Mouse (Mus musculus): ENCODE measurements at regions not wholly inside any gene's neighbourhood (a gene's known extent, or its start where the extent isn't known, plus 50 kb on each side); places are given as distances from the start of the nearest gene placed in this dataset.
"Not testable (repeated sequence)": the region's sequence is repeated elsewhere in the genome, so short reads cannot be mapped to it uniquely, and the experiment has no call there.

DNA sequence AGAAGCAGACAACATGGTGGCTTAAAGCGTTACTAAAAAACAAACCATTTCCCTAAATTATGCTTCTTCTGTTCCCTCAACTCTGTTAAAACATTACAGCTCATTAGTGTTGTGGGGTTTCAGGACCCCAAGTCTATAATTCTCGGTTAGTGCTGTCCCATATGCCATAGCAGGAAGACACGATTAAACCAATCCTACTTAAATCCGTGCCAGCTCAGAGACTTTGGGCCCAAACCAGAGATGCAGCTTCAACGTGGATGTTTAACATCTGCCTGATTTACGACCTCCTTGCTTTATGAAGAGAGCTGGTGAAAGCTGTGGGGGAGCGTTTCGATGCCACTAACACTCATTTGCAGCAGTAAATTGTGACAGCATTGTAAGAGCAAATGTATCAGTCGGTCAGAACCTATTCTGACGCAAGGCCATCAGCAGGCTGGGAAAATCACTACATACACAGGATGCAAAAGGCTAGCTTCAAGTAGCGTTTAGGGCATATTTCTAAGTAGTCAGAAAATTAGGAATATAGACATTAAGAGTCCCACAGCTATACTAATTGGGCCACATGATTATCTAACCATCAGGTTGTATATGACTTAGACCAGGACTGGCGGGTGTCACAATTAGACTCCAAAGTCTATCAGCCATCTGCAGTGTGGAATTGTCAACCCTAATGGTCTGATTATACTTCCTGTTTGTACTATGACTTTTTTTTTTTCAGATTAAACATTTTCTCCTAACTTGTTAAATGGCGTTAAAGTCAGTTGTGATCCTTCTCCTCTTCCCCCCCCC, 333.1 kb upstream of the Gm6657 start:
- Histone ChIP-seq H3K4me1 (peaks cover 26% of the 10 kb centered on the region), H3K9me3 (replicated peaks) (no peaks in the 10 kb centered on the region), H3K27me3 (ENCODE audit: low read depth, poor library complexity, severe bottlenecking) (peaks cover 11% of the 10 kb centered on the region; the same call in 1 of the 2 replicates), H3K27ac (no peak overlapping the region), H3K36me3 (no peaks in the 10 kb centered on the region), H3K4me3 (no peak overlapping the region)
- WGBS = 46% methylated on average over 13 of the region's 13 CpGs
- peak; percentile 39 for DNase-seq (ENCODE audit: low spot score)

DNA sequence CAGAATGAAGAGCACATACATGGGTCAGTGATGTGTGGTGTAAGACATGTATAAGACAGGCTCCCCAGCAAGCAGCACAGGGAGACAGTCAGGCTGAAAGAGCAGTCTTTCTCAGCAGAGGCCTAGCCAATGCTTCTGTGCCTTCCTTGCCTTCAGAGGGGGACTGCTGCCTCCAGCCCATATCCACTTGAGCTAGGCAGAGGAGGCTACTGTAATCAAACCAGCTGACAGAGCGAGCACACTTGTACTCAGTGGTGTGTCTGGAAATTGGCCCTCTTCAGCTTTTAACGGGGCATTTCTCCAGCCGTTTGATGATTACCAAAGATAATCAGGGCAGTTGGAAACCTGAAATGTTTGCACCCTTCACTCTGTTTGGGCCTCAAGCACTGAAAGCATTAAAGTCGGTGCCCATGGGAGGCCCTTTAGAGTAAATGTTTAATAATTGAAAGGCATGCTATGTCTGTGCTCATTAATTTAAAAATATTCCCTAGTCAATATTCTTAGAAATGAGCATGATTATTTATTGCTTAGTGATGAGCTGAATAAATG, 326.0 kb upstream of the Gm6657 start:
- Histone ChIP-seq H3K27ac (no peak overlapping the region), H3K4me3 (no peak overlapping the region), H3K36me3 (no peaks in the 10 kb centered on the region), H3K4me1 (no peaks in the 10 kb centered on the region), H3K9me3 (replicated peaks) (no peaks in the 10 kb centered on the region), H3K27me3 (ENCODE audit: low read depth, poor library complexity, severe bottlenecking) (no peaks in the 10 kb centered on the region)
- DNase-seq (ENCODE audit: low spot score) = peak; percentile 26
- WGBS = 74% methylated on average over 4 of the region's 4 CpGs

GRCm38 (mm10) chr12:77869296-77869695, 324.7 kb upstream of the Gm6657 start:
- Histone ChIP-seq H3K27ac (no peak overlapping the region), H3K4me1 (no peaks in the 10 kb centered on the region), H3K36me3 (no peaks in the 10 kb centered on the region), H3K4me3 (no peak overlapping the region), H3K9me3 (replicated peaks) (no peaks in the 10 kb centered on the region), H3K27me3 (ENCODE audit: low read depth, poor library complexity, severe bottlenecking) (no peaks in the 10 kb centered on the region)
- no peak for DNase-seq (ENCODE audit: low spot score)
- WGBS = 91% methylated on average over 3 of the region's 3 CpGs

- DNase-seq (ENCODE audit: low spot score) = no peak
- H3K27me3 ChIP-seq (ENCODE audit: low read depth, poor library complexity, severe bottlenecking) = no peaks in the 10 kb centered on the region
- no peak overlapping the region for H3K27ac ChIP-seq
- H3K9me3 ChIP-seq (replicated peaks) = no peaks in the 10 kb centered on the region
- 91% methylated on average over 2 of the region's 2 CpGs for WGBS
- H3K4me3 ChIP-seq = no peak overlapping the region
- no peaks in the 10 kb centered on the region for H3K4me1 ChIP-seq
- no peaks in the 10 kb centered on the region for H3K36me3 ChIP-seq
Observed at GRCm38 (mm10) chr12:77887335-77887734, 306.7 kb upstream of the Gm6657 start.

GRCm38 (mm10) chr12:77891452-77891851, 302.6 kb upstream of the Gm6657 start:
- no peaks in the 10 kb centered on the region for H3K9me3 ChIP-seq (replicated peaks)
- no peak overlapping the region for H3K27ac ChIP-seq
- DNase-seq (ENCODE audit: low spot score) = no peak
- H3K27me3 ChIP-seq (ENCODE audit: low read depth, poor library complexity, severe bottlenecking) = no peaks in the 10 kb centered on the region
- H3K4me1 ChIP-seq = no peaks in the 10 kb centered on the region
- WGBS = 95% methylated on average over 6 of the region's 6 CpGs
- no peaks in the 10 kb centered on the region for H3K36me3 ChIP-seq
- H3K4me3 ChIP-seq = no peak overlapping the region

DNA sequence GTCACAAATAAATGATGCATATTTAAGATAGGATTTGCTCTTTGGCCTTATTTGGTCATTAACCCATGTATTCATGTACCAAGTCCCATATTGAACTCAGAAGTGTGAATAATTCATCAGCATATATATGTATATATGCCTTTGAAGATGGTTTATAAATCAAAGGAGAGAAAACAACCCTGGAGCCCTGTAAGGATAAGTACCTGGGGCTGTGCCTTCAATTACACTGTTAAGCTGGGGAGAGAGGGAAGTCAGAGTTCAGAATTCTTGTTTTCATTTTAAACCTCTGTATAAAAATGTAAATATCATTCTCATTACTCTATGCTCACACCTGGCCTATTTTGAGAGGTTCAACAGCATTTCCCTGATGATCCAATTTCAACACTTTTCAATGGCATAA, 299.8 kb upstream of the Gm6657 start:
- no peaks in the 10 kb centered on the region for H3K4me1 ChIP-seq
- H3K36me3 ChIP-seq = no peaks in the 10 kb centered on the region
- H3K27ac ChIP-seq = no peak overlapping the region
- DNase-seq (ENCODE audit: low spot score) = no peak
- H3K9me3 ChIP-seq (replicated peaks) = no peaks in the 10 kb centered on the region
- H3K4me3 ChIP-seq = no peak overlapping the region
- H3K27me3 ChIP-seq (ENCODE audit: low read depth, poor library complexity, severe bottlenecking) = no peaks in the 10 kb centered on the region

- no peaks in the 10 kb centered on the region for H3K36me3 ChIP-seq
- WGBS = 77% methylated on average over 2 of the region's 2 CpGs
- H3K27me3 ChIP-seq (ENCODE audit: low read depth, poor library complexity, severe bottlenecking) = no peaks in the 10 kb centered on the region
- DNase-seq (ENCODE audit: low spot score) = no peak
- H3K4me3 ChIP-seq = no peak overlapping the region
- no peaks in the 10 kb centered on the region for H3K4me1 ChIP-seq
- no peaks in the 10 kb centered on the region for H3K9me3 ChIP-seq (replicated peaks)
- H3K27ac ChIP-seq = no peak overlapping the region
Observed at GRCm38 (mm10) chr12:77895508-77895907, 298.5 kb upstream of the Gm6657 start.

- H3K36me3 ChIP-seq; H3K4me3 ChIP-seq; H3K27ac ChIP-seq; H3K4me1 ChIP-seq; H3K27me3 ChIP-seq (ENCODE audit: low read depth, poor library complexity, severe bottlenecking); DNase-seq (ENCODE audit: low spot score); H3K9me3 ChIP-seq (replicated peaks): not testable (repeated sequence)
- whole genome bisulfite sequencing = 89% methylated on average over 2 of the region's 2 CpGs
Observed at GRCm38 (mm10) chr12:77898974-77899373, 295.1 kb upstream of the Gm6657 start.

DNA sequence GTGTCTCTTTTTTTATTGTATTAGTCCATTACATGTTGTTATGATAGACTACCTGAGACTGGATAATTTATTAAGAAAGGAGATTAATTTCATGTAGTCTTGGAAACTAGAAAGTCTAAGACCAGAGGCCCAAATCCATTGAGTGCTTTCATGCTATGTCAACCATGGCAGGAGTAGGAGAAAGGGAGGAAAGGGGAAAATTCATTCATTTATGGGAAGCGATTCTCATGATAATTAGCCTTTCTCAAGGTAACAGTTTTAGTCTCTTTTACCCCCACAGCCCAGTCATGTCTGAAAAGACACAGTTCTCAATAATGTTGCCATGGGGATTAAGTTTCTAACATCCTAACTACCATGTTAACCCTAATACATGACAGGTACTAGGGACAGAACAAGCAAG, 292.8 kb upstream of the Gm6657 start:
- no peaks in the 10 kb centered on the region for H3K4me1 ChIP-seq
- H3K9me3 ChIP-seq (replicated peaks) = no peaks in the 10 kb centered on the region
- 90% methylated on average over 1 of the region's 1 CpGs for WGBS
- no peak overlapping the region for H3K27ac ChIP-seq
- H3K4me3 ChIP-seq = no peak overlapping the region
- no peaks in the 10 kb centered on the region for H3K36me3 ChIP-seq
- no peaks in the 10 kb centered on the region for H3K27me3 ChIP-seq (ENCODE audit: low read depth, poor library complexity, severe bottlenecking)
- no peak for DNase-seq (ENCODE audit: low spot score)

- H3K9me3 ChIP-seq (replicated peaks) = no peaks in the 10 kb centered on the region
- H3K4me3 ChIP-seq = no peak overlapping the region
- 37% methylated on average over 4 of the region's 4 CpGs for WGBS
- H3K27ac ChIP-seq = no peak overlapping the region
- no peaks in the 10 kb centered on the region for H3K36me3 ChIP-seq
- no peaks in the 10 kb centered on the region for H3K4me1 ChIP-seq
- no peak for DNase-seq (ENCODE audit: low spot score)
- H3K27me3 ChIP-seq (ENCODE audit: low read depth, poor library complexity, severe bottlenecking) = no peaks in the 10 kb centered on the region
Observed at GRCm38 (mm10) chr12:77912863-77913554, 281.0 kb upstream of the Gm6657 start.

- Histone ChIP-seq H3K27me3 (ENCODE audit: low read depth, poor library complexity, severe bottlenecking) (no peaks in the 10 kb centered on the region), H3K4me1 (peaks cover 14% of the 10 kb centered on the region; the same call in 1 of the 2 replicates), H3K36me3 (no peaks in the 10 kb centered on the region), H3K4me3 (no peak overlapping the region), H3K27ac (no peak overlapping the region), H3K9me3 (replicated peaks) (no peaks in the 10 kb centered on the region)
- 47% methylated on average over 4 of the region's 4 CpGs for WGBS
- DNase-seq (ENCODE audit: low spot score) = no peak
Observed at GRCm38 (mm10) chr12:77928729-77929128, 265.3 kb upstream of the Gm6657 start.

GRCm38 (mm10) chr12:77929571-77929970, 264.5 kb upstream of the Gm6657 start:
- H3K36me3 ChIP-seq = no peaks in the 10 kb centered on the region
- WGBS = 88% methylated on average over 1 of the region's 1 CpGs
- H3K4me1 ChIP-seq = peaks cover 14% of the 10 kb centered on the region; the same call in 1 of the 2 replicates
- no peaks in the 10 kb centered on the region for H3K9me3 ChIP-seq (replicated peaks)
- DNase-seq (ENCODE audit: low spot score) = no peak
- no peaks in the 10 kb centered on the region for H3K27me3 ChIP-seq (ENCODE audit: low read depth, poor library complexity, severe bottlenecking)
- no peak overlapping the region for H3K4me3 ChIP-seq
- no peak overlapping the region for H3K27ac ChIP-seq

DNA sequence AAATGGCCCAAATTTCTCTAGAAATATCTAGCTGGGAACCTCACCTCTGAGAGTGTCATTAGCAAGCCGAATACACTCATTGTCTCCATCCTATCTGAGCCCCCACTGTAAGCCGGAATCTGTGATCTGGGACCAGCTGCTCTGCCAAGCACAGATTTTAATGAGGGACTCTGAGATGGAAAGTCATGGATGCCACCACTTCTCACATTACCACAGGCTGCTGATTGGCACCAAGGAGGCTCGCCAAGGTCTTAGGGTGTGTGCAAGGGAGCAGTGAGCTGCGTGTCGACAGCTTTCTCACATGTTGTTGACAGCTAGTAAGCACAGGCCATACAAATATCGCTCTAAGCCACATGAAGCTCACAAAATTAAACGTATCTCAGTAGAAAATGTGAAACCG, 250.1 kb upstream of the Gm6657 start:
- Histone ChIP-seq H3K27ac (no peak overlapping the region), H3K4me3 (no peak overlapping the region), H3K4me1 (peaks cover 4% of the 10 kb centered on the region), H3K36me3 (no peaks in the 10 kb centered on the region), H3K27me3 (ENCODE audit: low read depth, poor library complexity, severe bottlenecking) (no peaks in the 10 kb centered on the region), H3K9me3 (replicated peaks) (no peaks in the 10 kb centered on the region)
- WGBS = 67% methylated on average over 8 of the region's 8 CpGs
- no peak for DNase-seq (ENCODE audit: low spot score)

All from limb, embryonic 10.5 days (tissue).